Mouse (Mus musculus) thymus, adult 2 months (tissue): Measurements from ENCODE around the gene Slc19a1.

ENCODE experiments used
- CTCF ChIP-seq: fragments of 200-500 bp; IDR thresholded peaks from 2 replicates; pipeline ENCODE4 v1.5.1; 2012; ENCODE audit warnings: mild to moderate bottlenecking, control low read depth, low read length, moderate library complexity, borderline replicate concordance; ENCODE audit not compliant: control insufficient read depth, poor library complexity, insufficient read depth; ENCODE audit errors: extremely low read depth
- POLR2A ChIP-seq: fragments of 200-500 bp; IDR thresholded peaks from 2 replicates; pipeline ENCODE4 v1.6.1; 2012; ENCODE audit warnings: mild to moderate bottlenecking, low read length, control low read depth, moderate library complexity; ENCODE audit not compliant: control insufficient read depth, poor library complexity, insufficient read depth; ENCODE audit errors: extremely low read depth

DNA sequence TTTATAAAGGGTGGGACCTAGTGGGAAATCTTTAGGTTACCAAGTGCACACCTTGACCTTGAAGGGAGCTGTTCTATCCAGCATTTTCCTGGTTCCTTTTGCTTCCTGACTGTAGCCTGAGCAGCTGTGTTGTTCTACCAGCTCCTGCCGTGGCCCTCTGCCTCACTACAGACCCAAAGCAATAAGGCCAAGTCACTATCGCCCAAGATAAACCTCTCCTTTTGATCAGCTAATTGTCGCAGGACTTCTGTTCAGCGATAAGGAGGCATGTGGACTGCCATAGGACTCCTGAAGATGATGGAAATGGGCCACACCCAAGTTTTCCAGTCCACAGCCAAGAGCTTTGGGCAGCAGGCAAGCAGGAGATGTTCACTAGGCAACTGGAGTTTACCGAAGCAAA, 7.8 kb upstream of the Slc19a1 start:
- no peak for TF ChIP-seq CTCF
- TF ChIP-seq POLR2A: no peak
